Mouse (Mus musculus) gastrocnemius, postnatal 14 days (tissue): ENCODE measurements around the gene Aicda. TPM values are rescaled to one million over a fixed set of nuclear protein-coding genes. Genes with fewer than 3 reads are reported as not detected.
"Not testable (repeated sequence)": the region's sequence is repeated elsewhere in the genome, so short reads cannot be mapped to it uniquely, and the experiment has no call there.

Source experiments
- DNase-seq: peaks from one replicate; pipeline ENCODE4 v3.0.0; 2021; ENCODE audit warnings: mixed read lengths
- intact Hi-C: fragments of 180-260 bp; cut with DNase I; formaldehyde crosslinking; loops from one replicate; pipeline ENCODE4 v1.15.1; 2025; ENCODE audit warnings: low total_unique reads
- total RNA-seq, 2 experiments: library from RNA; stranded (reverse); gene quantifications; 2 replicates each; pipeline ENCODE4 v1.2.3; 2021

The Aicda gene
- total RNA-seq, 2 experiments from 2014 or later = not detected

DNA sequence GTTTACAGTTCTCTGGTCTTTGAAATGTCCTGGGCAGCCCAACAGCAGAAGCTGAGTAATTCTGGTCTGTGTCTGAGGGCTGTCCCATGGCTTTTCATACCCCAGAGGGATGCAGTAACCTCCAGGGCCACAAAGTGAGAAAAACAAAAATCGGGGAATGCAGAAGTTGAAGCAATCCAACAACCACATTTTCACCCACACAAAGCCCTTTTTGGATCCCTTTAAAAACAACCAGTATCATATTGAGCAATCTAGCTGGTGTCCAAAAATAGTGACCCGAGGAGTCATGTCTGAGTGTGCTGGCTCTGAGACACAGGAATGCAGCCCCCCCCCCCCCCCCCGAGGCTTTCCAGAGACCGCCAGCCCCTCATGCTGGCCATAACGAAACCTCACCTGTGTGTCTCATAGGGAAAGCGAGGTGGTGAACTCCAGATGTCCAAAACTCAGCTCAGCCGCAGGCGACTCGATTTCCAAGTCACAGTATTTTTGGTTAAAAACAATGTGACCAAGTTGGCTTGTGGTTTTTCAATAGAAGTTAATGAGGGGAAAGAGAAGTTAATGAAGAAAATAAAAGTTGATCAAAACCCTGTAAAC lies 8.2 kb upstream of the Aicda start:
- intact Hi-C loops = no loop called here
- DNase-seq = no peak

DNA sequence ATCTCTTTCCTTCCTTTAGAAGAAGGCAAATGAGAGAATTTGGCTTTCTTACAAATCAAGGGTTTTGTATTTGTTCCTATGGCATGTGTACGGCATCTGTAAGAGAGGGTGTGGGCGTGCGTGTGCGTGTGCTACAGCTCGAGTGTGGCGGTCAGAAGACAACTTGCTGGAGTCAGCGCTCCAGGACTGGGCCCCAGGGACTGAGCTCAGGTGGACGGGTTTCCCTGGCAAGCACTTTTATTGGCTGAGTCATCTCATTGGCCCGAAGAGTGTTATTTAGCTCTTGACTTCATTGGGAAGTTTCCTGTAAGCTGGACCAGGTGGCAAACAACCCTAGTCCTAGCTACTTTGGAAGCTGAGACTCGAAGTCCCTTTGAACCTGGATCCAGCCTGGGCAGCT lies 7.7 kb upstream of the Aicda start:
- no peak for DNase-seq
- intact Hi-C loops = no loop called here

DNA sequence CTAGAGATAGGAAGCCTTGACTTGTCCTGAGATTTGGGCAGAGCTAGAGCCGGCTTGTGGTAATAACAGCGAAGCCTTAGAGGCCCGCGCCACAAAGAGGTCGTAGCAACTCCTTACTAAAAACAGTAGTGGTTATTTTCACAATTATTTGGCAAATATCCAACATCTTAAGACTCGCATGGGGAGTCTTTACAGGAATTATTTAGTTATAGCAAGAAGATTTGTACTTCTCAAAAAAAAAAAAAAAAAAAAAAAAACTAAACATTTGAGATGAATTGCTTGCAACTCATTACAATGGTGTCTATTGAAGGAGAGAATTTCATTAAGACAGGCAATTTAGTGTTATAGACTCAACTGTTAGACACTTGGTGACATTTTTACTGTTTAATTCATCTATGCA lies 501 bp downstream of the Aicda start:
- intact Hi-C loops = no loop called here
- no peak for DNase-seq

DNA sequence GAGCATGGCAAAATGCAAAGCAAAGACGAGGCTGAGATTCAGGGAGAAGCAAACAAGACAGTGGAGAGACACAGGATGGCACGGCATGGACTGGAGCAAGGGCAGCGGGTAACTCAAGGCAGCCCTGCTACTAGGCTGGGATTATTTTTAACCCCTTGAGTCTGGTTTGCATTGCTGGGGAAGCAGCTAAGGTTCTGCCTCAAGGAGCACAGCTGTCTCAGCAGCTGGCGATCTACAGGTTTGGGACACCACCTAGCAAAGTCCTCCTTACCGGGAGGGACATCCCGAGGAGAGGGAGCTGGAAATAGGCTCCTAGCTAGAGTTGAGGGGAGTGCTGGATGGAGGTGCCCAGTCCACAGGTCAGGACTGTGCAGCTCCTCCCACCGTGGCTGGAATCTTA lies 1.7 kb downstream of the Aicda start:
- intact Hi-C loops = no loop called here
- no peak for DNase-seq

DNA sequence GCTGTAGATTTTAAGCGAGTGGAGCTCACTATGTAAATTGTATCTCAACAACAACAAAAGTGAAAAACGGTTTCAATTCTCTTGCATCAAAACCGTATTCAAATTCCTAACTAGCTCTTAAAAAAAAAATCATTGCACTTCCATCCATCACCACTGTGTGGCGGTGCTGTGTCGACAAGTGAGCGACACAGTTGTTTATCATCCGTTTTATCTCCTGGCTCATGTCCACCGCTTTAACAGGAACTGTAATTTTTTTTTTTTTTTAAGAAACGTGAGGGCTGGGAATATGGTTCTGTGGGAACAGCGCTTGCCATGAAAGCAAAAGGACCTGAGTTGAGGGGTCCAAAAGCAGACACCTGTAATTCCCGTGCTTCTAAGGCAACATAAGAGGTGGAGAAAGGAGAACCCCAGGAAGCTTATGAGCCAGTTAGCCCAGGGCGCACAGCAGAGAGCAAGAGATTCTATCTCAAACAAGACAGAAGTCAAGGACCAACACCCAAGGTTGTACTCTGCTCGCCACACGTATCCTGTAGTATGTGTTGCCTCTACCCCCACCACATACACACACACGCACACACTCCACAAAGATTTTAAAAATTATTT lies 3.5 kb downstream of the Aicda start:
- intact Hi-C loops = no loop called here
- DNase-seq = peak; percentile 37

DNA sequence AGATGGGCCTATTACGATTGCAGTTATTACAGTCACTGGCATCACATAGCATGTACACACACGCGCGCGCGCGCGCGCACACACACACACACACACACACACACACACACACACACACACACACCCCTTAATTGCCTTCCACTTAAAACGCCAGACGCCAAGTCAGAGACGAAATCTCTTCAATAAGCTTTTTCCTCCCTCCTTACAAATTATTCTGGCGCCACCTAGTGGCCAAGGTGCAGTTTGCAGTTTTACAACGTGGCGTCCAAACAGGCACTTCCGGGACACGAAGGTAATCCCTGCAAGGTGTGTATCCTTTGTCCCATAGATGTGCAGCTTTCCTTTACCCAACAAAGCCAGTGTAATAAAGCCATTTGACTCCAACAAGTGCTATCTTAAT lies 6.8 kb downstream of the Aicda start:
- peak; percentile 60 for DNase-seq
- intact Hi-C loops = loop anchor here (5.0 to 10.0 kb wide), 2 partner anchors 63 to 156 kb away; partner anchors contain the start of gene Rimklb

DNA sequence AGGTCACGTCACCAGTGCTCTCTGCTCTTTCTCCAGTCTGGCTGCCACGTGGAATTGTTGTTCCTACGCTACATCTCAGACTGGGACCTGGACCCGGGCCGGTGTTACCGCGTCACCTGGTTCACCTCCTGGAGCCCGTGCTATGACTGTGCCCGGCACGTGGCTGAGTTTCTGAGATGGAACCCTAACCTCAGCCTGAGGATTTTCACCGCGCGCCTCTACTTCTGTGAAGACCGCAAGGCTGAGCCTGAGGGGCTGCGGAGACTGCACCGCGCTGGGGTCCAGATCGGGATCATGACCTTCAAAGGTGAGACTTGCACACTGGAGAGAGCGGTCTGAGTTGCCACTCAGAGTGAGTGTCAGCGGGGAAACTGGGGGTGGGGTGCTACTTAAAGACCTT lies 7.4 kb downstream of the Aicda start:
- no peak for DNase-seq
- intact Hi-C loops = loop anchor here (5.0 to 10.0 kb wide), 2 partner anchors 64 to 156 kb away; partner anchors contain the start of gene Rimklb

DNA sequence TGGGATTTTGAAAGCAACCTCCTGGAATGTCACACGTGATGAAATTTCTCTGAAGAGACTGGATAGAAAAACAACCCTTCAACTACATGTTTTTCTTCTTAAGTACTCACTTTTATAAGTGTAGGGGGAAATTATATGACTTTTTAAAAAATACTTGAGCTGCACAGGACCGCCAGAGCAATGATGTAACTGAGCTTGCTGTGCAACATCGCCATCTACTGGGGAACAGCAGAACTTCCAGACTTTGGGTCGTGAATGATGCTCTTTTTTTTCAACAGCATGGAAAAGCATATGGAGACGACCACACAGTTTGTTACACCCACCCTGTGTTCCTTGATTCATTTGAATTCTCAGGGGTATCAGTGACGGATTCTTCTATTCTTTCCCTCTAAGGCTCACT lies 8.9 kb downstream of the Aicda start:
- intact Hi-C loops = loop anchor here (5.0 to 10.0 kb wide), 2 partner anchors 65 to 158 kb away; partner anchors contain the start of gene Rimklb
- peak; percentile 25 for DNase-seq

DNA sequence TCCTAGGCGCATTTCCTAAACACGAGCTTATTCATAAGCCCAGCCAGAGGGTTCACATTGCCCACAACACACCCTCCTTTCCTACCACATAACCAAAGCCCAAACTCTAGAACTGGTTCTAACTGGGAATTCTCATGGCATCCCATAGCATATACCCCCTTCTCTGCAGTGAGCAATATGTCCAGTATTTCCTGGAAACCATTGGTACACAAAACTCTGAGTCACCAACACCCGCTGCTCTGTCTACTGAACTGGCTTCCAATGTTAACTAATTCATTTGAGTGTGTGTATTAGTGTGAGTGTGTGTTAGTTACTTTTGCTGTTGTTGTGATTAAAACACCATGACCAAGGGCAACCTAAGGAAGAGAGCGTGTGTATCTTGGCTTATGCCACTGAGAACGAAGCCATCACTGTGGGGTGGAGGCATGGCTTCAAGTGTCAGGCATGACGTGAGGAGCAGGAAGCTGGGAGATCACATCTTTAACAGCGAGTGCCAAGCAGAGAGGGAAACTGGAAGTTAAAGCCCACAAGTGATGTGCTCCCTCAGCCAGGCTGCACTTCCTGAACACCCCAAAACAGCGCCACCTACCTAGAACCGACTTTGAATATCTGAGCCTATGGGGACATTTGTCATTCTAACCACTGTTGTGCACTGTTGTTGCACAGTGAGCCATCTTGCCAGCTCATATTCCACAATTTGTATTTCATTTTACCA lies 11.6 kb downstream of the Aicda start:
- intact Hi-C loops = loop anchor here (10.0 kb wide), 1 partner anchor 160 kb away; no protein-coding TSS in a partner anchor
- DNase-seq = no peak

DNA sequence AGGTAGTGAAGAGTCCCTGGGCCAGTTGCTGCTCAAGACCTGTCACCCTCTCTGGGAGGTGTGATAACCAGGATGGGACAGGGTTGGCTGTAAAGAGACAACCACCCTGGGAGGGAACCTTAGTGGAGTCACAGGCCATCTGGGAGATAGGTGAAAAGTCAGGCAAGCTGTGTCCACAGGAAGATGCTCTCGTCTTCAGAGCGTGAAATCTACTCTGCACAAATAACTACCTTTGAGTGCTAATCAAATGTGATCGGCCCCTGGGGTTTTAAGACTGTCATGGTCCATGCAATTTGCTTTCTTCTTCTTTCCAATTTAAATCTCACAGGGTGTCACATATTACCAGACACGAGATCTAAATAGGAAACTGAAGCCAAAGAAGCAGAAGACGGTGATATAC lies 15.5 kb downstream of the Aicda start:
- no peak for DNase-seq
- intact Hi-C loops = loop anchor here (10.0 kb wide), 1 partner anchor 164 kb away; no protein-coding TSS in a partner anchor

DNA sequence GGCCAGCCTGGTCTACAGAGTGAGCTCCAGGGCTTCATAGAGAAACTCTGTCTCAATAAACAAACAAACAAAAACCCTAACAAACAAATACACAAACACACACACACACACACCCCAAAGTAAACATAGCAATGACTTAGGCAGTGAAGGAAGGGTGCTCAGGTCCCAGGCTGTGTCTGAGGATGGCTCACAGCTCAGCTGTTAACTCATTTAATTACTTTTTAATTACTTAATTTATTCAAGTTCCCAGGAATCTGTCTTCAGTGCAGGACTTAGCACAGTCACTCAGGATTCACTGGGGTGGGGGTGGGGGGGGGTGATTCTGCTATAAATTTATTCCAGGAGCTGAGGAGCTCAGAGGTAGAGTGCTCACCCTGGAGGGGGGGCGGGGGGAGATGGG lies 16.2 kb downstream of the Aicda start:
- DNase-seq = no peak
- intact Hi-C loops = loop anchor here (10.0 kb wide), 1 partner anchor 165 kb away; no protein-coding TSS in a partner anchor

DNA sequence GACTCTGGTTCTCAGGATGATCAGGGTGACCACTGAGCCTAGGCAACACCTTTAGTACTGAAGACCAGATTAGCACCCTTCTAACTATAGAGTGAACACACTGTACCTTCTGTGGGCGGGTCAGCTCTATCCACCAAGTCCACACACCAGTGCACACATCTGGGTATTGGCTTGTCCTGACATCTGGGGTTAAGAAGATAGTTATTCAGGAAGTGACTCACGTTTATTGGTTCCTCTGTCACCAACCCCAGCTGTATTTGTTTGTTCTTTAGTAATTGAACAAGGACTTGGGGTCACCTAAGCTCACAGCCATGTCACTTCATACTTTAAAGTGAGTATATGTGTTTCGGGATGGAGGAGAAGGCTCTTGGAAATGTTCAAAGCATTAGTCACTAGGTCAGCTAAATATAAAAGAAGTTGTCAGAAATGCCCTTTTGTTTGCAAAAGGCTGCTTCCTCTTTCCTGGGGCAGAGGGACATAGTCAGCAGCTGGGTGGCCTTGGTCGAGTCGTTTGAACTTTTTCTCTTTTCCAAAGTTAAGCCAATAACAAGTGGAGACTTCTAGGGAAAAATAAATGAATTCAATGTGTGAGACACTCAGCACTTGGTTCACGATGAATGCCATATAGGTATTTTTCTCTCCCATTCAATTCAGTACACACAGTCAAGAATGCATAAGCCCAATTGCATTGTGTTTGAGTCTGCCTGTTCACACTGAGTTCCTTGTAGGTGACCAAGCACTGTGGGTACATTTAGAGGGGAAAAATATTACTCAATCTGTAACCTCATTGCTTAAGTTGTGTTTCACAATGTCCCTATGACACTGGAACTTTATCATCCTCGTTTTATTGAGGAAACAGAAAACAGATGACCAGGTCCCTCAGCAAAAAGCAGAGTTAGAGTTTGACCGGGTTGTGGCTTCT lies 17.4 kb downstream of the Aicda start:
- DNase-seq = no peak
- intact Hi-C loops = no loop called here

DNA sequence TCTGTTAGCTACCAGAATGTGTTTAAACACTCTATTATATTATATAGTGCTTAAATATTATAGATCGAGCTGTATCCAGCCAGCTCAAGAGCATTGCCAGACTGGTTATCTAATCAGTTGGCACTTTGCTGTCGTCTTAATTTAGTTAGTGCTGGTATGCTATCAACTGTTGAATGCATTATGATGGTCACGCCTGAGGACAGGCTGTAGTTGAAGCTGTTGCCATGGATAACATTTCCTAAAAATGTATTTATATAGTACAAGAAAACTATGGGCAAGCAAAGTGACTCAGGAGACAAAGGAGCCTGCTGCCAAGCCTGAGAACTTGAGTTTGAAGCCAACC lies 18.0 kb downstream of the Aicda start:
- intact Hi-C loops = no loop called here

DNA sequence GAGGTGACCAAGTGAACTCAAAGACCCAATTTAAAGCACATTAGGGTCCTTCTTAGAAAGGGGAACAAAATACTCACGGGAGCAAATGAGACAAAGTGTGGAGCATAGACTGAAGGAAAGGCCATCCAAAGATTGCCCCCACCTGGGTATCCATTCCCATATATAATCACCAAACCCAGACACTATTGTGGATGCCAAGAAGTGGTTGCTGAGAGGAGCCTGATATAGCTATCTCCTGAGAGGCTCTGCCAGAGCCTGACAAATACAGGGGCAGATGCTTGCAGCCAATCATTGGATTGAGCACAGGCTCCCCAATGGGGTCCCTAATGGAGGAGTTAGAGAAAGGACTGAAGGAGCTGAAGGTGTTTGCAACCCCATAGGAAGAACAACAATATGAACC lies 21.4 kb downstream of the Aicda start:
- DNase-seq, intact Hi-C loops: not testable (repeated sequence)

More for the DNA sequence above, 18.0 kb downstream of the Aicda start:
- no peak for DNase-seq

DNA sequence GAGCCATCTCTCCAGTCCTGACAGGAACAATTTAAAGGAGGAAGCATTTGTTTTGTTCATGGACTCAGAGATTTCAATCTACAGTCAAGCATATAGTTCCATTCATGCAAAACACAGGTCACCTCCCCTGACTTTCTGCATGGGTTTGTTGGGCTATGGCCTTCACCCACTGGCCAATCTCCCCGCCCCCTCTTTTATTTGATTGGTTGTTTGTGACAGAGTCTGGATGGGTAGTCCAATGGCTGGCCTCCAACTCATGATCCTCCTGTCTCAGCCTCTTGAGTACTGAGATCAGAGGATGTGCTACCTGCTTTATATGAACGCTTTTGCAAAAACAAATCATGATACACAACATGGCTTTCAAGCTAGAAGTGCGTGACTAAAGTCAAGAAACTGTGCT lies 23.4 kb downstream of the Aicda start:
- intact Hi-C loops = no loop called here

DNA sequence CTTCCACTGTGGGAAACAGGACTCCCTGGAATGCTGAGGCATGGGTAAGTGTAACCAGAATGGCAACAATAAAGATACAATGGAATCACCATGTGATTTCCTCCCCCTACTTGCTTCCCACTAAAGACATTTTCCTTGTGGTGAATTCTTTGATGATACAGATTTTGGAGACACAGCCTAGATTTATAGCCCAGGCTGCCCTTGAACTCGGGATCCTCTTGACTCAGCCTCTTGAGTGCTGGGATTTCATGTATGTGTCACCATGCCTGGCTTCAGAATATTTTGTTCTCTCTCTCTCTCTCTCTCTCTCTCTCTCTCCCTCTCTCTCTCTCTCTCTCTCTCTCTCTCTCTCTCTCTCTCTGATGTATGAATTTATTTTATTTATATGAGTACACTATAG lies 25.5 kb downstream of the Aicda start:
- no peak for DNase-seq
- intact Hi-C loops = no loop called here

More for the DNA sequence above, 23.4 kb downstream of the Aicda start:
- DNase-seq = no peak

DNA sequence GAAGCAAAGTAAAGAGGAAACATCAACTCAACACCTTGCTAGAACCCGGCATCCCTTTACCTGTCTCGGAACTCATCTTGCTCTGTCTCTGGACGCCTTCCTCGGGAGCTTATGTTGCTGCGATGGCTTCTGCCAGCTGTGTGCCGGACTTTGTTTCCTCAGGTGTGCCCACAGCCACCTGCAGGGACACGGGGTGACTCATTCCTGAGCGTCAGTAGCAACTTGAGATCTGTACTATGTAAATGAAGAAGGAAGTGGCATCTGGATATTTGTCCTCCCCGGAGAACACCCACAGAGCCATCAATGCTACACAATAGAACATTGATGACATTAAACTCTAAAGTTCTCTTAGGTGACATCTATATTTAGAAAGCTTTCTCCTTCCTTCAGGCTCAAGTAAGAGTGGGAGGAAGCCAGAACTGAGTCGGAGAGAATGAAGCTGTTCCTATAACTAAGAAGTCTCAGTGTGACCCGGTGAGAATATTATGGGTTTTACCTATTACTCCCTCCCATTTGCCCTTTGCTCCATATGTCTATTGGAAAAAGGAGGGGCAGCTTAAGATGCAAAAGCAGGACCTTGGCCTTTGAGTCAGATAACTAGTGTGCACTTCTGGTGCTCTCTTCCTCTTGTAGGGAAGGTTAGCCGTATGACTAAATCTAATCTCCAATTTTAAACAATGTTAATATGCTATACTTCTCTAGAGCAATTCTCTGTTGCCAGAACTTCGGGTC lies 37.6 kb downstream of the Aicda start:
- no peak for DNase-seq
- intact Hi-C loops = no loop called here

DNA sequence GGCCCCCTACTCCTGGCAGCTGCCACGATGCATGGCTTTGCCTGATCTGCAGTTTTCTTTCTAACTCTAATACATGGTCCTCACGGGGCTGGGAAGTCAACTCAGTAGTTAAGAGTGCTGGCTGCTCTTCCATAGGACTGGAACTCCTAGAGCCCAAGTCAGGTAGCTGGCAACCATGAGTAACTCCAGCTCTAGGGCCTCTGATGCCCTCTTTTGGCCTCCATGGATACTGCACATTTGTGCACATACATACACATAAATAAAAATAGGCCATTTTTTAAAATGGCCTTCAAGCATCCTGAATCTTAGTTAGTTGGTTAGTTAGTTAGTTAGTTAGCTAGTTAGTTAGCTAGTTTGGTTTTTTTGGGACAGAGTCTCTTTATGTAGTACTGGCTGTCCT lies 39.3 kb downstream of the Aicda start:
- intact Hi-C loops = no loop called here
- DNase-seq = no peak

DNA sequence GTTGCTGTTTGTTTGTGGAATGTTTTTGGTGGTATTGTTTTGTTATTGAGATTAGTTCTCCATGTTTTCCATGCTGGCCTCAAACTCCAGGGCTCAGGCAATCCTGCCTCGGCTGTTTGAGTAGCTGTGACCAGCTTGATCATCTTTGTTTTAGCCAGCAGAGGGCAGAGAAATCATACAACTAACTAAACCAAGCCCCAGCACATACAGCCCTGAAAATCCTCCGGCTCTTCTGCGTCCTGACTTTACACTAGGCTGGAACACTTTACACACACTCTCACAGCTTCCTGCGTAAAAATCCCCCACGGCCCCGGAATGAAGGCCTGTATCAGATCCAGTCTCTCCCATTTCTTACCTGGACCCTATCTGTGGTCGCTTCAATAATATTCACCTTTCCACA lies 42.0 kb downstream of the Aicda start:
- intact Hi-C loops = no loop called here
- DNase-seq = no peak
